Mouse (Mus musculus) thymus, postnatal 10 days (tissue): ENCODE measurements around the gene Map3k12.

Experiments
- DNase-seq, 2 experiments: peaks; one replicate each; pipeline ENCODE4 v3.0.0; 2021; ENCODE audit warnings: low spot score in 2 of 2

Gene Map3k12

DNA sequence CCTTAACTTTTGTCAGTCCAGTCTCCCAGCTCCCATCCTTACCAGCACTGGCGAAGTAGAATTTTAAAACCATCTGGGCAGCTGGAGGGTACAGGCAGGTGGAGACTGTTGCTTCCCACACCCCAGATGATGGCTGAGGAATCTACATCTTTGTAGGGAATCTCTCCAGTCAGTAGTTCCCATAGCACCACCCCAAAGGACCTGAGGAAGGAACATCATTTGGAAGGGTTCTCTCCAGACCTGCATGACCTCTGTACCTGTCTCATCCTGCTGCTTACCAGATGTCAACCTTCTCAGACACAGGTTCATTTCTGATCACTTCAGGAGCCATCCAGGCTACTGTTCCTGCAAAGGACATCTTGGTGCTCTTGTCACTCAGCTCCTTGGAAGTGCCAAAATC lies 13.4 kb downstream of the Map3k12 start, which contains the start of gene Gm10337:
Gene Gm10337, plus strand, starts transcription at position 276 of the 400 bp plus-strand sequence.
- no peak for DNase-seq

DNA sequence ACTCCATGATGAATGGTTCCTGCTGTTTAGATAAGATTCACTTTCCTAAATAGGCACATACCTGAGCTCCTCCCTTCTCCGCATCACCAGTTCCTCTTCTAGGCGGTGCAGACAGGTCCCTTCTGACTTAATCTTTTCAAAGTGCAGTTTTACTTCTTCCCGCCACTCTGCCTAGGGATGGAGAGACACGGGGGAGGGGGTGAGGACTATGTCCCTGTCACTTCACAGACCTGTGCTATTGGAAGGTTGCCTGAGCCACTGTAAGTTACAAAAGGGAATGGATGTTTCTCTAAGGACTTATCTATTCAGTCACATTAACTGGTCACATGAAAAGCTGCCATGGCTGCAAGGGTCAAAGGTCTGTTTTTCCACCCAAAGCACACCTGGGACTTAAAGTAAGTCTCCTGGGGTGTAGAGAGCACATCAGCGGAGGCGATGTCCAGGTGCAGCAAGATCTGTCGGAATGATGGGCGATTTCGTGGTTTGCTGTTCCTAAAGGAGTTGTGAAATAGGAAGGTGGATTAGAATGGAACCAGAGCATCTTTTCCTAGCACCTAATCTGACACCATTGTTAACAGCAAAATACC lies 14.5 kb downstream of the Map3k12 start:
- no peak for DNase-seq

GRCm38 (mm10) chr15:102501084-102501814 lies 15.6 kb downstream of the Map3k12 start:
- DNase-seq = no peak

- DNase-seq = no peak
Observed at GRCm38 (mm10) chr15:102500479-102500878, 16.4 kb downstream of the Map3k12 start.

DNA sequence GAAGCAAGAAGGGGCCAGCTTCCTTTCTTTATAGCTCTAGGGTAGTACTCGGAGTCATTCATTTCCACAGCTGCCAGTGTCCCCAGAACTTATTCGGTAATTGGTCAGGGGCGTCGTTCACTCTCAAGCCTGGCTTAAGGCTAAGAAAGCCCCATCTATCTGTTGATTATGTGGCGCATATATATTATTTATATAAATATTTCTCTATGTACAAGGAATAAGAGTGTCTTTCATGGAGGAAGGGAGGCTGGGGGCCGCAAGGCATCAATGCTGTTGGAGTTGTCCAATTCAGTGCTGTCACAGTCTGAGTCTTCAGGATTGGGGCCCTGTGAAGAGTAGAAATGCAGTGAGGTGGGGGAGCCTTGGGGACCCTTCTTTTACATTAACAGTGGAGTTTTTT lies 17.0 kb downstream of the Map3k12 start:
- no peak for DNase-seq

- DNase-seq = no peak
Observed at GRCm38 (mm10) chr15:102499370-102499769, 17.5 kb downstream of the Map3k12 start.

- DNase-seq = no peak
Observed at GRCm38 (mm10) chr15:102498322-102498721, 18.5 kb downstream of the Map3k12 start.

- no peak for DNase-seq
Observed at GRCm38 (mm10) chr15:102487664-102488063, 29.2 kb downstream of the Map3k12 start.

GRCm38 (mm10) chr15:102485853-102486252 lies 31.0 kb downstream of the Map3k12 start:
- DNase-seq = no peak

DNA sequence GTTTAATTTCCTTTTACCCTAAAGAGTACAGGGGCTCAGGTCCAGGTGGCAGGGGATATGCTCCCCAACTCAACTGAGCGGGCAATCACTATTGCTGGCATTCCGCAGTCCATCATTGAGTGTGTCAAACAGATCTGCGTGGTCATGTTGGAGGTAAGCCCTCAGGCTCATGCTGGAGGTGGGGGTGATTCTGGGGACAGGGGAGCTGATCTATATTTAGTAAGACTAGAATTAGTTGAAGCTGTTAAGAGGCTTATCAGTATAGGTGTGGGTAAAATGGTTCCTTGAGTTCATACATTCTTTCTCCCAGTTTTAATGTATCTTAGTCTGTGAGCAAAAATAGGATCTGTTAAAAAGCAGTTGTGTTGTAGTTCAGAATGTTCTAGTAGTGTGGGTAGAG lies 33.7 kb downstream of the Map3k12 start:
- no peak for DNase-seq

DNA sequence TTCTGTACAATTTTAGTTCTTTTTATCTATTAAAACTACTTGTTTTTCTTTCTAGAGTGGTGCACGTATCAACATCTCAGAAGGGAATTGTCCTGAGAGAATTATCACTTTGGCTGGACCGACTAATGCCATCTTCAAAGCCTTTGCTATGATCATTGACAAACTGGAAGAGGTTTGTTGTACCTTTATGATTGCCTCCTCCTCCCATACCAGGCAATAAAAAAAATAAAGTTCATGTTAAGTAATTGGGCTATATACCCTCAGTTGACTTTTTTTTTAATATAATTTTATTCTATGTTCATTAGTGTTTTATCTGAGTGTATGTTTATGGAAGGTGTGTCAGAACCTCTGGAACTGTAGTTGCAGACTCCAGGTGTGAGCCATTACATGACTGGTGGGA lies 42.3 kb downstream of the Map3k12 start:
- DNase-seq = no peak

DNA sequence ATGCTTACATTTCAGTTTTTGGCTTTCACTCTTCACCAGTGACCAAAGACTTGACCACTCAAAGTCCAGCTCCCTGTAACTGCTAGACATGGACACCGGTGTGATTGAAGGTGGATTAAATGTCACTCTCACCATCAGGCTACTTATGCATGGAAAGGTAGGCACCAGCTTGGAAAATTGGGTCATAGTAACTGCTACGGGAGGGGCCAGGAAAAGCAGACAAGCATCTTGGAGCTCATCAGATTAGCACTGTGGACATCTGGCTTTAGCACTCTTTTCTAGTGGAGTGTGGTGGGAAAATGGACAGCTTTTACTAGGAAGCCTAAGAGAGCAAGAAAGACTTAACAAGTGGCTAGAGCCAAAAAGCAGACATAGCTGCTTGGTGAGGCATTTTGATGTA lies 43.6 kb downstream of the Map3k12 start:
- DNase-seq = no peak

- DNase-seq = no peak
Observed at GRCm38 (mm10) chr15:102471727-102472126, 45.1 kb downstream of the Map3k12 start.

DNA sequence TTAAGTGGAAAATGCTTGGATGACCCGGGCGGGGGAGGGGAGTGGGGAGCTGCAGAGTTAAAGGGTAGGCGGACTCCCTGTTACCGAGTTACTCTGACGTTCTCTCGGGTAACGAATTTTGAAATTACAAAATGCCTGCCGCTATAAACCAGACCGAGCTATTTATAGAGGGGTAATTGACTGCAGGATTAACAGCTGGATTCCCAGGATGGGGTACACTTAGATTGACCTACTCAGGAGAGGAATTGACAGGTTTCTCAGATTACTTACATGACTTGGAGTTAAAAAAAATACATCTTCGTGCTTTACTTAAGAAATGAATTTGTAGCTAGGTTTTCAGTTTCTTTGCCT lies 45.6 kb downstream of the Map3k12 start:
- no peak for DNase-seq

- peak; percentile 70 to 76 for DNase-seq
Observed at GRCm38 (mm10) chr15:102470605-102471294, 46.1 kb downstream of the Map3k12 start.

DNA sequence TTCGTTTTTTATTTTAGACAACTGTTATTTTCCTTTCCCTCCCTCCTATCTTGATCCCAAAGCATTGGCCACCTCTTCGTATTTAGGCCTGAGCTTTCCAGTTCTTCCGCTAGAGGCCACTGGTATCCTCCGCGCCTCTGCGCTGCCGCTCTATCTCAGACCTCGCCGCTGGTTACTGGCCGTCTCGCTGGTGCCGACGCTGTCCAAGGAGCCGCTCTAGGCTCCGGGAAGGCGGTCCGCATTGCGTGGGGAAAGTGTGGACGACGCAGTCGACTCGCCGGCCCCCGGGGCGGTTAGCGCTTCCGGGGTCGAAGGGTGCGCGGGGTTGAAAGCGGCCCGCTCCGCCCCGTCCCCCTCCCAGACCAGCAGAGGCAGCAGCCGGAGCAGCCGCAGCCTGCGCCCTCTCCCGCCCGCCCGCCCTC lies 46.7 kb downstream of the Map3k12 start, which contains the start of gene Pcbp2:
Gene Pcbp2, plus strand, starts transcription at position 357 of the 422 bp plus-strand sequence.
- DNase-seq = peak; percentile 94 to 97

GRCm38 (mm10) chr15:102468675-102469370 lies 48.0 kb downstream of the Map3k12 start:
- DNase-seq = no peak

DNA sequence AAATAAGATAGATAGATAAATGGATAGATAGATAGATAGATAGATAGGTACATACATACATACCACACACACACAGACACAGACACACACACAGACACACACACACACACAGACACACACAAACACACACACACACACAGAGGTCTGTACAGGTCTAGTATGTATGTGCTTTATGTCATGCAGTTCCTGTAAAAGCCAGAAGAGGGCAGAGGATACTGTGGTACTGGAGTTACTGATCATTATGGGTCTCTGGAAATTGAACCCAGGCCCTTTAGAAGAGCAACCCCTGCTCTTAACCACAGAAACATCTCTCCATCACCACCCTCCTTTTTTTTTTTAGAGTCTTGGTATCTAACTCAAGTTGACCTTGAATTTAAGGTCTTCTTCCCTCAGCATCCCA lies 53.2 kb downstream of the Map3k12 start:
- peak in 1 of 2 experiments; percentile 44 for DNase-seq

- no peak for DNase-seq
Observed at GRCm38 (mm10) chr15:102461430-102462075, 55.3 kb downstream of the Map3k12 start.

DNA sequence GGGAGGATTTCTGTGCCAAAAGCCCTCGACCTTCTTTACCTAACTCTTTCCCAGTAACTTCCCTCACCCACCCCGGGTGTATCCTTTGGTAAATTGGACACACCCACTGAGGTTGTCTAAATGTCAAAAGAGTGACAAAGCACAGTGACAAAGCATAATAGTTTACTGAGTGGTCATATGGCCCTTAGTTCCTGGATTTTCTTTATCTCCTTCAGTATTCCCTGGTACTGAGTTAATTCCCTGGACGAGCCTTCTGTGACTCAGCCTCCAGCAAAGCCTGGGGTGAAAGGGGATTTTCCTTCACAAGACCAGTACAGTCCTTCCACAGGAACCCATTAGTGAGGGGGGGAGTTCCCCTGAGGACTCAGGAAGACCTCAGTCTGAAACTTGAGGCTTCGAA lies 55.9 kb downstream of the Map3k12 start:
- DNase-seq = no peak

GRCm38 (mm10) chr15:102460409-102460808 lies 56.5 kb downstream of the Map3k12 start:
- DNase-seq = no peak

DNA sequence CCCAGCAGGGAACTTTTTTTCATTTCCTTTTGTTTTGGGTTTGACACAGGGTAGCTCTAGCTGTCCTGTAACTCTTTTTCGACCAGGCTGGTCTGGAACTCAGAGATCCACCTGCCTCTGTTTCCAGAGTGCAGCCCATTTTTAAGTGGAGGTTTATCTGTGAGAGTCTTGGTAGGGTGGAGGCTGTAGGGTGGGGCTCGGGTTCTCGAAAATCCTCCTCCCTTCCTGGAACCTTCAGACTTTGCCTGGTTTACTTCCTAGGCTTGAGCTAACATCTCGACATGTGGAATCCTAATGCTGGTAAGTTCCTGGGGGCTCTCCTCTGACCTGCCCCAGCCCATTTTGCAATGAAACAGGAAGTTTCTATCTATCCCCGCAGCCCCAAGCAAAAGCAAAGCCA lies 57.0 kb downstream of the Map3k12 start:
- DNase-seq = no peak
